Mouse (Mus musculus) retina, adult 2 months (tissue): ENCODE data around the gene Tmem101.
A peak's percentile ranks its signal among the peaks of the same experiment; 100 is the strongest.

Experiments
- DNase-seq: peaks from one replicate; pipeline ENCODE4 v3.0.0-alpha.2; 2012; ENCODE audit warnings: low read depth, low spot score

Tmem101 gene

DNA sequence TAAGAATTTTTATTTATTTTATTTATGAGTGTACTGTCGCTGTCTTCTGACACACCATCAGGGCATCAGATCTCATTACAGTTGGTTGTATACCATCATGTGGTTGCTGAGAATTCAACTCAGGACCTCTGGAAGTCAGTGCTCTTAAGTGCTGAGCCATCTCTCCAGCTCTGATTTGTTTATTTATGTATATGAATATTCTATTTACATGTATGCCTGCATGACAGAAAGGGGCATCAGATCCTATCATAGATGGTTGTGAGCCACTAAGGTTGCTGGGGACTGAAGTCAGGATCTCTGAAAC lies 534 bp upstream of the Tmem101 start:
- no peak for DNase-seq

DNA sequence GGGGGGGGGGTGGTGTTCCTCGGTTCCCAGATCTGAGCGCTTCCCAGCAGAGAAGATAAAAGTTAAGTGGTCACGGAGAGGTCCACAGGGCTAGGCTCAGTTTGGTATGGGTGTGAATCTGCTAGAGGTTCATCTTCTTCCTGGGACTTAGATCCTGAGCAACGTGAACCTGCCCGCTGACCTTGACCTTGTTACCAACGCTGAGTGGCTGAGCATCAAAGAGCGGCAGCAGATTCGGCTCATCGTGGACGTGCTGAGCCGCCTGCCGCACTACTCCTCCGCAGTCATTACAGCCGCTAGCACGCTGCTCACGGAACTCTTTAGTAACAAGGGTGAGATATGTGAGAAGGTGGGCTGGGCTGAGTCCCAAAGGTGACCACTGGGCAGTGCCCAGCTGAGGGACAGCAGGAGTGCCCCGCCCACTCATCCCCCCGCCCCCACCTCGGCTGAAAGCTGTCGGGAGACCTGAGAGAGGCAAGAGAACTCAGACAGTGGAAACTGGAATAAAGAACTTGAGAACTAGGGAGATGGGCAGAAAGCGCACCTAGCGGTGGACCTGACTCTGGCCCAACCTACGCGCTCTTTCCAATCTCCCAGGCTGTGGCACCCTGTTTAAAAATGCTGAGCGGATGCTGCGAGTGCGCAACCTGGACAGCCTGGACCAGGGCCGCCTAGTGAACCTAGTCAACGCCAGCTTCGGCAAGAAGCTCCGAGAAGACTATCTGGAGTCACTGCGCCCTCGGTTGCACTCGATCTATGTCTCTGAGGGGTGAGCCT lies 8.8 kb downstream of the Tmem101 start:
- no peak for DNase-seq

DNA sequence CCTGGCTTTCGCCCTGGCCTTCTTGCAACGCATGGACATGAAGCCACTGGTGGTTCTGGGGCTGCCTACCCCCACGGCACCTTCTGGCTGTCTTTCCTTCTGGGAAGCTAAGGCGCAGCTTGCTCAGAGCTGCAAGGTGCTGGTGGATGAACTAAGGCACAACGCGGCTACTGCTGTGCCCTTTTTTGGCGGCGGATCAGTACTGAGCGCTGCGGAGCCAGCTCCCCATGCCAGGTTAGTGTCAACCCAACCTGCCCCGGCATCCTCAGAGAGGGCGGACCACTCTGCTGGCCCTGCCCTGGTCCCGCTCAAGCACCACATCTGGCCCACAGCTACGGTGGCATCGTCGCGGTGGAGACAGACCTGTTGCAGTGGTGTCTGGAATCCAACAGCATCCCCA lies 9.7 kb downstream of the Tmem101 start:
- no peak for DNase-seq

DNA sequence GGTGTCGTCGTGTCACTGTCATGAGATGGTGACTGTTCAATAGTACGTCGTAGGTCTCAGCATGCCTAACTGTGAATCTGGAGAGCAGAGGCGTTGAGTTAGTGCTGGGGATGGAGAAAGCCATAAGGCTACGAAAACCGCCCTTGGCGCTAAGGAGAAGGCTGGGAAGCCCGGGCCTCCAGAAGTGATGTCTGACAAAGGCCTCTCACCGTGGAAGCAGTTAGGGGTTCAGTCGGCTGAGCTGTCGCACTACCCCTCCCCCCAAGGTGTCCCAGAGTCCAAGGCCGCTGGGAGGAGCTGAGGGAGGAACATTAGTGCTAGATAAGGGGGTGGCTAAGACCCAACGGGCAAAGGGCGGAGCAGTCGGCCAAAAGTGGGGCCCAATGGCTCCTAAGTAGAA lies 10.2 kb downstream of the Tmem101 start:
- DNase-seq, result no peak

DNA sequence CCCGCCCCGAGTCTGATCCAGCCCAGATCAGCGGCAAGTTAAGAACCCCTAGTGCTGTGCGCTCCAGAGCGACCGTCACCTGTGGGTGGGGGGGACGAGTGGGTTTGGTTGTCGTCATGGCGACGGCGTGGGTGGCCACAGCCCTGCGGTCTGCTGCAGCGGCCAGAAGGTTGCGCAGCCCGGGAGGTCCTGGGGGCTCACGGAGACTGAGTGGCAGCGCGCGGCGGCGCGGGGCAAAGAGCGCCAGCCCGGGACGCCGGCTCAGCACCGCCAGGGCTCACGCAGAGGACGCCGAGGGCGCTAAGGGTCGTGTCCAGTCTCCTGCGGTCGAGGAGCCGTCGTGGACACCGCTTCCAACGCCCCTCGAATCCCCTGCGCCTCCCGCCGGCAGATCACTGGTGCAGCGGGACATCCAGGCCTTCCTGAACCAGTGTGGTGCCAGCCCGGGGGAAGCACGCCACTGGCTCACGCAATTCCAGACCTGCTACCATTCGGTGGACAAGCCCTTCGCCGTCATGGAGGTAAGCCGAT lies 10.7 kb downstream of the Tmem101 start, which contains the start of gene Nags:
Gene Nags, plus strand, starts transcription at position 43 of the 531 bp plus-strand sequence.
- no peak for DNase-seq

DNA sequence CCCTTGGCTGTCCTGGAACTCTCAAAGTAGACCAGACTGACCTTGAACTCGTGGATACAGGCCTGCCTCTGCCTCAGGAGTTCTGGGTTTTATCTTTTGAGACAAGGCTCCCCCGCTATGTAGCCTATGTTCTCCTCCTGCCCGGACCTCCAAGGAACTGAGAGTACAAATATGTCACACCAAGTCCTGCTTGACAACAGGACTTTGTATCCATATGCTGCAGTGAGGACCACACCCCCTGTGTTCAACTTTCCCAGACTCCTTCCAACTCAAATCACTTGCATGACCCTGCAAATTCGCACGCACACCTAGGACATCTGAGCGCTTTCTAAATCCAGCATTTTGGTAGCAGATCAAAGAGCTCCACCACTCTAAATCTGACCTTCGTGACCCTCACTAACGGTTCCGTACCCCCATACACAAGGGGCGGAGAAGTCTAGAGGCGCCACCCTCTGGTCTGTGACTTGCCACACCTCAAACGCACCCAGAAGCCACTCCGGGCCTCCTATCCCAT lies 11.2 kb downstream of the Tmem101 start:
- DNase-seq, result no peak

DNA sequence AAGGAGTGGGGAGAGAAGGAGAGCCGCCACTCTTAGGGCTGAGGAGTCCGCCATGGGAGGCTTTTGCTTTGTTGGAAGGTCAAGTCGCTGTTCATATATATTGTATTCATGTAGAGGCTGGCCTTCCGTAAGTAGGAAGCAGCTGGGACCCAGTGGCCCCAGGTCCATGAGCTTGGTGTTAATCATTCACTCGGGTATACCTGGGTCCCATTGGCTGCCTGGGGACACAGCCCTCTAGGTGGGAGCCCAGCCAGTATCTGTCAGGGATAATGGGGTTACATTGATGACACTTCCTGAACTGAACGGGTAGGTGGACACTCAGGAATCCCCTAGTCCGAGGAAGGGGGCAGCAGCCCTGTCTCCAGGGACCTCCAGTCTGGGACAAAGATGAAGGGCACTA lies 13.8 kb downstream of the Tmem101 start:
- no peak for DNase-seq

DNA sequence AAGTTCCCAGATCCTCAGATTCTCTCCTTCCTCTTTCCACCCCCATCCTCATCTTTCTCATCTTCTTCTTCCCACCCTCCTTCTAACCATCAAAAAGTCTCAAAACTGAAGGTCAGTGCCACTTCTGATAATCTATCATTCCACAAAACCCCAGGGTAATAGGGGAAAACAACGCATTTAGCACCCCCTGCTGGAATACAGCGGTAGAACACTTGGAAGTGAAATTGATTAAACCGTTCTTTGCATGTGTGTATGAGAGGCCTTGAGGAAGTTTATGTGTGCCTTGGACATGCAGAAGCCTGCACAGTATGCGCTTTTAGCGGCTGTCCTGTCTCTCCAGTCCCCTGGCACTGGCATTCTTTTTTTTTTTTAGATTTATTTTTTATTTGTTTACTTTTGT lies 15.7 kb downstream of the Tmem101 start:
- peak; percentile 50 for DNase-seq

DNA sequence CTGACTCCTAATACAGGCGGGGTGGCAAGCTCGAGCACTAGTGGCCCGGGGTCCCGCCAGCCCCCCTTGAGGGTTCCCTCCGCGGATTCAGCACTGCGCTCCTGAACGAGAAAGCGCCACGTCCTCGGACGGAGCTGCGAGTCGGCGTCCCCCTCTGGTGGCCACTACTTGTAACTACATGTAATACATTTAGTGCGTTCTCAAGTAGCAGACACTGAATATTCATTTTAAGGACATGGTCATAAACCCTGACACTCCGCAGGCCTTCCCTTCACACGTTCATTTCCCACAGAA lies 17.8 kb downstream of the Tmem101 start:
- DNase-seq, result peak; percentile 40

DNA sequence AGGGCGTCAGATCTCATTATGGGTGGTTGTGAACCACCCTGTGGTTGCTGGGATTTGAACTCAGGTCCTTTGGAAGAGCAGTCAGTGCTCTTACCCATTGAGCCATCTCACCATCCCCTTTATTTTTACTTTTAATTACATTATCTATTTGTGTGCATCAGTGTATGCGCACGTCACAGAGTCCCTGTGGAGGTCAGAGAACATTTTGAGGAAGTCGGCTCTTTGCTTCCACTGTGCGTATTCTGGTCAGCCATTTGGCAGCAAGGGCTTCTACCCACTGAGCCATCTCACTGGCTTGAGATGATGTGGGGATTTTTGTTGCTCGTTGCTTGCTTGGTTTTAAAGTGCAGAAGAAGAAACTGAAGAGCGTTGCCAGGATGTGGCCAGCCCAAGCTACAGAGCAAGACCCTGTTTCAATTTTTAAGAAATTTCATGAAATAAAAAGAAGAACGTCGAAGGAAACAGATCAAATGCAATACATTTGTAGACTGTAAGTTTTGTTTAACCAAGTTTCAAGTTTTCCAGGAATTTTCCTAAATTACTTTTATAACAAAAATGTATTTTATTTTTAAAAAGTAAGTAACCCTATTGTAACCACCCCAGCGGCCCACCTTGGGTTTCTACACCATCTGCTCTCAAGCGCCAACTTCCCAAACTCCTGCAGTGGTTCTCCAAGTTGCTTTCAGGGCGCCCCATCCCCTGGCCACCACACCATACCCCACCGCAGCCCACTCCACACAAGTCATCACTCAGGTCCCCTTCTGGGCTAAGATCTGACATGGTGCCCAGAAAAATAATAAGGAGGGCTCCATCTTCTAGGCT lies 18.4 kb downstream of the Tmem101 start:
- no peak for DNase-seq

DNA sequence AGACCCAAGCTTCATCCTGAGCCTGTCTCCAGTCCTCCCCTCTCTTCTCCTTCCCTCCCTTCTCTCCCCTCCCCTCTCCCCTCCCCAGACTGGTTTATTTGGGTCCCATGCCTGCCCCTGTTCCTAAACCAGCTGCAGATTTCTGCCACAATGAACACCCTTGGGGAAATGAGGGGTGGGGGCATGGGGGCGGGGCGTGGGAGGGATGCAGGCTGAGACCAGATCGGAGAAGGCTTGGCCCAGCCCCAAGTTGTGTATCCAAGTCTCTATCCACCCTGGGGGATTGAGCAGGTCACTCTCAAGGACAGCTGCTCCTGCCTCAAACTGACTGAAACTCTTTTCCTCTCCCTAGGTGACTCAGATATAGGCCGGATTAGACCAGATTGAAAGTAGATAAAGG lies 21.7 kb downstream of the Tmem101 start:
- no peak for DNase-seq

DNA sequence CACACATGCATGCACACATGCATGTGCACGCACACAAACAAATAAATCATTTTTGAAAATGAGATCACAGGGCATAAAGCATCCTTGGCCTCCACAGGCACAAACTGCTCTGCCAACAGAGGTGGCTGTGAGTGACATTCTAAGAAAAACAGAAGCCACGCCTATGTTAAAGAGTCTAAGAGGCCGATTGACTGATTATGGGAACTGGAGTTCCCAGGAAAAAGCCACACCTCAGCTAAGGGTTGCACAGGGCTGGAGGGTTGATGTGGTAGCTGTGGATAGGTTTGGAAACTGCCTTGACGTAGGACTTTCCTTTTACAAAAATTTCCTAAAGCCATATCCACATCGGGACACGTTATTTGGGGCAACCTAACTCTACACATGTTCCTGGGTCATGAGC lies 38.8 kb downstream of the Tmem101 start:
- no peak for DNase-seq

DNA sequence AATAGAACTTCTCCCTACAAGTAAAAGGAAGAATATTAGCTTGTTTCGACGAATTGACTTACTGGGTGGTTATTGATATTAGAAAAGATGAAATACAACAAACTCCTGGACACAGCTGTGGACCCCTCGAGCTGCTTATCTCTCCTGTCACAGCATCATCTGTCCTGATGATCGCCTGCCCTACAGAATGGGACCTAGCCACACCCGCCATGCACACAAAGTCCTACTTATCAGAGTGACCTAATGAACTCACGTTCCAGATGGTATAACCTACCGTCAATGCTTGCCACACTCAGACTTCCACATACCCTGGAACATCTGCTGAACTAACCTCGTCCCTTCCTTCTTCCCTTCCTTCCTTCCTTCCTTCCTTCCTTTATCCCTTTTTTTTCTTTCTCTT lies 40.0 kb downstream of the Tmem101 start:
- DNase-seq, result no peak

DNA sequence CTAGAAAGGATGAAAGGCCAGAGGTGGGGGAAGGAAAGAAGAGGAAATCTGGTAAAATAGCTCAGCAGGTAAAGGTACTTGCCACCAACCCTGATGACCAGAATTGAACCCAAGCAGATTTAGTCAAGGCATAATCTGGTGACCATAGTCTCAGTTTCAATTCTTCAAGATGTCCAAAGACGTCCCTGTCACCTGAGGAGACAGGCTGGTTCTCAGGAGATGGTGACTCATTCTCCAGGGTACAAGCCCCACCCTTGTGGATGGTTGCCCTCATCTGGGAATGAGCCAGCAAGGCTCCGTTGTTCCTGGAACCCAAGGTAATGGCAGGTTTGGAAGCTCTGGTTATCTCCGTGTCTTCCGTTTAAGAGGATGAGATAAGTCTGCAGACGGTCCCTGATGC lies 44.6 kb downstream of the Tmem101 start:
- DNase-seq, result no peak

DNA sequence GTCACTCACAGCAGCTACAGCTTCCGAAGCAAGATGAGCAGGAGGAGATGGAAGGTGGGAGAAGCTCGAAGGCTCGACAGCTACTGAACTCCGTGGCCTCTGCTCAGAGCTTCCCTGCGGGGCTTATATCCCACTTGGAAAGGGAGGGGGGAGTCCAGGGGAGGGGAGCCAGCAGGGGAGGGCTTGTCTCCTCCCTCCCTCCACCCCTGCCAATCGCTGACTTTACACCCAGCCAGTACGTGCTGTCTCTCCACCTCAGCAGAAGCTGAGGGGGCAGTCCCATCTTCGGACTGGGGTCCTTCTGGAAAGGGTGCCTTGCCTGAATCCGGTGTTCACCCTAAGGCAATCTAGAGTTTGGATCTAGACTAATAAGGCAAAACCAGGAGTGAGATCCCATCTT lies 48.5 kb downstream of the Tmem101 start, which contains the start of gene Pyy:
Gene Pyy, minus strand, starts transcription at position 101 of the 400 bp plus-strand sequence.
- DNase-seq, result no peak

DNA sequence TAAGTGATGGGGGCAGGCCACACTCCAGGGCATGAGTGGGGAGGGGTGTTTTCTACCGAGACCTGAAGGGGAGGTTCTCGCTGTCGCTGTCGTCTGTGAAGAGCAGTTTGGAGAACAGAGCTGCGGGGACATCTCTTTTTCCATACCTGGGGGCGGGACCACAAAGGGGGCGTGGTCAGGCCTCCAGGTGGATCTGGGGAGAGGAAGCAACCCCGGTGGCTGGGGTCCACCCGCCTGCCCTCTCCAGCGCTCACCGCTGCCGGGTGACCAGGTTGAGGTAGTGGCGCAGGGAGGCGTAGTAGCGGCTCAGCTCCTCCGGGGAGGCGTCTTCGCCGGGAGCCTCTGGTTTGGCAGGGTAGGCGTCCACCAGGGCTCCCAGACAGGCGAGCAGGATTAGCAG lies 49.3 kb downstream of the Tmem101 start:
- DNase-seq, result no peak
